Mouse (Mus musculus) liver, adult 2 months (tissue): ENCODE results near the gene Sgsm2. TPM values are rescaled to one million over a fixed set of nuclear protein-coding genes. Genes with fewer than 3 reads are reported as not detected.
A peak's percentile ranks its signal among the peaks of the same experiment; 100 is the strongest.

Experiments
- DNase-seq: peaks from one replicate; pipeline ENCODE4 v3.0.0-alpha.2; 2011; ENCODE audit warnings: low read depth, low spot score; ENCODE audit errors: extremely low read depth
- H3K27ac ChIP-seq: fragments of 200-500 bp; replicated peaks from 2 replicates; pipeline ENCODE4 v1.5.1; 2012; ENCODE audit warnings: low read depth, mild to moderate bottlenecking, control low read depth, inconsistent platforms, low read length; ENCODE audit not compliant: insufficient read depth
- H3K27me3 ChIP-seq: fragments of 200-500 bp; 2 replicates; pipeline ENCODE4 v1.6.1; 2012; ENCODE audit warnings: mild to moderate bottlenecking, moderate library complexity, low read length, inconsistent platforms; ENCODE audit not compliant: control insufficient read depth, insufficient read depth
- H3K36me3 ChIP-seq: fragments of 200-500 bp; 2 replicates; pipeline ENCODE4 v1.6.1; 2012; ENCODE audit warnings: low read length, inconsistent platforms; ENCODE audit not compliant: control insufficient read depth, insufficient read depth
- H3K4me1 ChIP-seq: fragments of 200-500 bp; 2 replicates; pipeline ENCODE4 v1.6.1; 2011; ENCODE audit warnings: low read length; ENCODE audit not compliant: control insufficient read depth, insufficient read depth
- H3K4me3 ChIP-seq: fragments of 200-500 bp; 2 replicates; pipeline ENCODE4 v1.5.1; 2011; ENCODE audit warnings: low read depth, mild to moderate bottlenecking, control low read depth, low read length, moderate library complexity; ENCODE audit not compliant: insufficient read depth
- H3K79me2 ChIP-seq: fragments of 200-500 bp; 2 replicates; pipeline ENCODE4 v1.6.1; 2012; ENCODE audit warnings: inconsistent platforms, mild to moderate bottlenecking, low read length, moderate library complexity; ENCODE audit not compliant: control insufficient read depth, insufficient read depth
- H3K9ac ChIP-seq: fragments of 200-500 bp; 2 replicates; pipeline ENCODE4 v1.6.1; 2012; ENCODE audit warnings: low read depth, mild to moderate bottlenecking, control low read depth, inconsistent platforms, low read length
- CTCF ChIP-seq: fragments of 200-500 bp; IDR thresholded peaks from 2 replicates; pipeline ENCODE4 v1.5.1; 2011; ENCODE audit warnings: low read depth, low read length, control low read depth
- POLR2A ChIP-seq: fragments of 200-500 bp; IDR thresholded peaks from 2 replicates; pipeline ENCODE4 v1.6.1; 2011; ENCODE audit warnings: low read length, control low read depth; ENCODE audit not compliant: insufficient read depth; ENCODE audit errors: extremely low read depth
- WGBS: fragments of 180-500 bp; shearing (Covaris S2); methylation state at CpG from one replicate; pipeline ENCODE4 v1.1.7; 2018; 5-methylcytosine and 5-hydroxymethylcytosine counted together
- polyA plus RNA-seq: library from polyadenylated mRNA; depleted of rRNA; stranded (reverse); fragments of >200 nt; gene quantifications from 2 replicates; pipeline ENCODE4 v1.2.3, GENCODE M21; 2012
- total RNA-seq: library from RNA; depleted of rRNA; stranded (reverse); fragments of >200 nt; gene quantifications from 2 replicates; pipeline ENCODE4 v1.2.3, GENCODE M21; 2014

Sgsm2 gene
- total and polyA plus RNA-seq, 2 experiments: 1.5 to 7.5 TPM

GRCm38 (mm10) chr11:74909978-74910377, 13.1 kb upstream of the Sgsm2 start:
- WGBS: 94% methylated on average over 4 of the region's 4 CpGs
- H3K79me2 ChIP-seq: no peaks in the 10 kb centered on the region
- no peak overlapping the region for H3K27ac ChIP-seq
- TF ChIP-seq POLR2A (no peak), CTCF (no peak)
- no peak overlapping the region for H3K9ac ChIP-seq
- H3K36me3 ChIP-seq: peaks cover 54% of the 10 kb centered on the region
- no peaks in the 10 kb centered on the region for H3K4me1 ChIP-seq
- no peak overlapping the region for H3K4me3 ChIP-seq
- no peak for DNase-seq
- no peaks in the 10 kb centered on the region for H3K27me3 ChIP-seq

GRCm38 (mm10) chr11:74908618-74909399, 11.9 kb upstream of the Sgsm2 start:
- no peaks in the 10 kb centered on the region for H3K4me1 ChIP-seq
- no peak overlapping the region for H3K4me3 ChIP-seq
- no peak for TF ChIP-seq POLR2A
- no peak for TF ChIP-seq CTCF
- H3K27ac ChIP-seq: no peak overlapping the region
- DNase-seq: no peak
- 73% methylated on average over 12 of the region's 12 CpGs for WGBS
- H3K36me3 ChIP-seq: peaks cover 66% of the 10 kb centered on the region
- no peaks in the 10 kb centered on the region for H3K79me2 ChIP-seq
- no peaks in the 10 kb centered on the region for H3K27me3 ChIP-seq
- no peak overlapping the region for H3K9ac ChIP-seq

GRCm38 (mm10) chr11:74907850-74908249, 11.0 kb upstream of the Sgsm2 start:
- Histone ChIP-seq H3K4me1 (no peaks in the 10 kb centered on the region), H3K79me2 (no peaks in the 10 kb centered on the region), H3K27ac (no peak overlapping the region), H3K36me3 (peaks cover 75% of the 10 kb centered on the region), H3K27me3 (no peaks in the 10 kb centered on the region), H3K9ac (no peak overlapping the region), H3K4me3 (no peak overlapping the region)
- WGBS: 90% methylated on average over 6 of the region's 6 CpGs
- TF ChIP-seq POLR2A: no peak
- TF ChIP-seq CTCF: no peak
- no peak for DNase-seq

- peak overlapping the region; percentile 15; the same call in 1 of the 2 replicates for H3K27ac ChIP-seq
- WGBS: 34% methylated on average over 5 of the region's 5 CpGs
These were observed 5.6 kb upstream of the Sgsm2 start for GRCm38 (mm10) chr11:74902416-74902815.

GRCm38 (mm10) chr11:74901555-74901954, 4.7 kb upstream of the Sgsm2 start:
- no peak overlapping the region for H3K27ac ChIP-seq
- no peaks in the 10 kb centered on the region for H3K27me3 ChIP-seq
- WGBS: 69% methylated on average over 6 of the region's 6 CpGs
- H3K4me3 ChIP-seq: no peak overlapping the region
- H3K9ac ChIP-seq: no peak overlapping the region
- peaks cover 4% of the 10 kb centered on the region for H3K4me1 ChIP-seq
- H3K79me2 ChIP-seq: no peaks in the 10 kb centered on the region
- peak; percentile 1 for DNase-seq
- H3K36me3 ChIP-seq: peaks cover 58% of the 10 kb centered on the region
- no peak for TF ChIP-seq CTCF
- no peak for TF ChIP-seq POLR2A

More at GRCm38 (mm10) chr11:74902416-74902815, 5.6 kb upstream of the Sgsm2 start:
- peak; percentile 59 for DNase-seq
- H3K36me3 ChIP-seq: peaks cover 67% of the 10 kb centered on the region
- TF ChIP-seq POLR2A (no peak), CTCF (no peak)
- no peaks in the 10 kb centered on the region for H3K79me2 ChIP-seq
- H3K4me1 ChIP-seq: peaks cover 4% of the 10 kb centered on the region
- no peak overlapping the region for H3K4me3 ChIP-seq
- no peak overlapping the region for H3K9ac ChIP-seq
- no peaks in the 10 kb centered on the region for H3K27me3 ChIP-seq

- no peak for TF ChIP-seq CTCF
- TF ChIP-seq POLR2A: no peak
- DNase-seq: no peak
- H3K4me3 ChIP-seq: peak overlapping the region; percentile 92
- 0% methylated on average over 7 of the region's 7 CpGs for WGBS
- H3K4me1 ChIP-seq: peaks cover 11% of the 10 kb centered on the region
- H3K27me3 ChIP-seq: no peaks in the 10 kb centered on the region
- peaks cover 30% of the 10 kb centered on the region for H3K36me3 ChIP-seq
- peak overlapping the region; percentile 85 for H3K9ac ChIP-seq
- no peak overlapping the region for H3K27ac ChIP-seq
- H3K79me2 ChIP-seq: no peaks in the 10 kb centered on the region
These were observed 1.6 kb upstream of the Sgsm2 start for GRCm38 (mm10) chr11:74898517-74898827.
